Mouse (Mus musculus): ENCODE data around the gene Vmn1r12. TPM values are rescaled to one million over a fixed set of nuclear protein-coding genes. Genes with fewer than 3 reads are reported as not detected.

Gene Vmn1r12
- not detected in 2 replicates for total RNA-seq (2012; rRNA removed)
- not detected in 2 replicates for total RNA-seq (2014; rRNA removed)
- not detected in 2 replicates for polyA plus RNA-seq (2012; ENCODE audit: insufficient read length, low read depth)

- Histone ChIP-seq H3K4me3 (replicated peaks in 1 of 3; ENCODE audit: low read depth in 2 of 3, low read length in 2 of 3, poor library complexity in 1 of 3) (no peak within 1 kb of the TSS), H3K4me1 (ENCODE audit: control insufficient read depth in 1 of 2, insufficient read depth in 2 of 2) (no peaks in the 10 kb centered on the region), H3K4me2 (ENCODE audit: insufficient read depth, low read depth, poor library complexity, severe bottlenecking) (no peak within 1 kb of the TSS), H3K27ac (ENCODE audit: insufficient read depth, low read depth) (no peak within 1 kb of the TSS), H3K9ac (ENCODE audit: insufficient read depth, low read depth) (no peak within 1 kb of the TSS), H3K27me3 (replicated peaks) (no peaks in the 10 kb centered on the region), H3K36me3 (replicated peaks in 1 of 2; ENCODE audit: control insufficient read depth in 1 of 2, insufficient read depth in 1 of 2, low read length in 1 of 2) (no peaks in the 10 kb centered on the region), H3K79me2 (replicated peaks; ENCODE audit: control insufficient read depth, extremely low read depth, insufficient read depth, poor library complexity, severe bottlenecking) (no peaks in the 10 kb centered on the region), H3K9me3 (replicated peaks; ENCODE audit: low read length) (no peaks in the 10 kb centered on the region)
- in situ Hi-C loops (cut with MboI; ENCODE audit: low pct_ligation_motif_present, low pct_unique_long_range_greater_than_20kb, low sequenced_read_pairs) (no loop called here), dilution Hi-C loops (cut with MboI; ENCODE audit: extremely low pct_ligation_motif_present, extremely low pct_unique_long_range_greater_than_20kb, low sequenced_read_pairs) (no loop called here)
- TF ChIP-seq MEF2A (IDR thresholded peaks at IDR 0.05; ENCODE audit: borderline replicate concordance, low read depth, low read length) (no peak), SMC3 (IDR thresholded peaks at IDR 0.05; ENCODE audit: low read depth, low read length) (no peak), CHD2 (IDR thresholded peaks at IDR 0.05; ENCODE audit: low read length) (no peak), POLR2A (IDR thresholded peaks at IDR 0.05; ENCODE audit: low read depth, low read length) (no peak), ELF1 (IDR thresholded peaks at IDR 0.05; ENCODE audit: low read depth, low read length) (no peak), HCFC1 (IDR thresholded peaks at IDR 0.05; ENCODE audit: low read depth, low read length) (no peak), MAZ (IDR thresholded peaks at IDR 0.05; ENCODE audit: low read depth, low read length) (no peak), JUND (conservative IDR thresholded peaks at IDR 0.05; ENCODE audit: low read depth, low read length) (no peak), TBP (conservative IDR thresholded peaks at IDR 0.05; ENCODE audit: low read depth, low read length) (no peak), TCF12 (IDR thresholded peaks at IDR 0.05; ENCODE audit: low read depth, low read length) (no peak), IRF4 (IDR thresholded peaks at IDR 0.05; ENCODE audit: low read depth, low read length) (no peak), SIN3A (IDR thresholded peaks at IDR 0.05; ENCODE audit: low read length) (no peak)
- DNase-seq (ENCODE audit: extremely low read depth), result no peak
These were observed at the start of gene Vmn1r12 for GRCm38 (mm10) chr6:57156619-57157018. Vmn1r12 (plus strand) TSS chr6:57156919.

GRCm38 (mm10) chr6:57109154-57109553 lies 47.6 kb upstream of the Vmn1r12 start, which contains the start of gene Vmn1r10:
Vmn1r10 (plus strand) TSS chr6:57109454.
- Histone ChIP-seq H3K9ac (ENCODE audit: insufficient read depth, low read depth) (no peak within 1 kb of the TSS), H3K4me1 (ENCODE audit: control insufficient read depth in 1 of 2, insufficient read depth in 2 of 2) (no peaks in the 10 kb centered on the region), H3K79me2 (replicated peaks; ENCODE audit: control insufficient read depth, extremely low read depth, insufficient read depth, poor library complexity, severe bottlenecking) (no peaks in the 10 kb centered on the region), H3K9me3 (replicated peaks; ENCODE audit: low read length) (no peaks in the 10 kb centered on the region), H3K4me3 (replicated peaks in 1 of 3; ENCODE audit: low read depth in 2 of 3, low read length in 2 of 3, poor library complexity in 1 of 3) (no peak within 1 kb of the TSS), H3K36me3 (replicated peaks in 1 of 2; ENCODE audit: control insufficient read depth in 1 of 2, insufficient read depth in 1 of 2, low read length in 1 of 2) (no peaks in the 10 kb centered on the region), H3K4me2 (ENCODE audit: insufficient read depth, low read depth, poor library complexity, severe bottlenecking) (no peak within 1 kb of the TSS), H3K27ac (ENCODE audit: insufficient read depth, low read depth) (no peak within 1 kb of the TSS), H3K27me3 (replicated peaks) (no peaks in the 10 kb centered on the region)
- TF ChIP-seq EP300 (IDR thresholded peaks at IDR 0.05; ENCODE audit: low read length), result no peak
- no peak for TF ChIP-seq ETS1 (conservative IDR thresholded peaks at IDR 0.05; ENCODE audit: low read depth, low read length)
- no peak for TF ChIP-seq MYC (IDR thresholded peaks at IDR 0.05; ENCODE audit: low read depth, low read length)
- TF ChIP-seq JUN (IDR thresholded peaks at IDR 0.05; ENCODE audit: insufficient read depth, low read depth, low read length), result no peak
- no peak for TF ChIP-seq NELFE (IDR thresholded peaks at IDR 0.05; ENCODE audit: low read depth, low read length)
- TF ChIP-seq UBTF (IDR thresholded peaks at IDR 0.05; ENCODE audit: low read depth, low read length), result no peak
- TF ChIP-seq MAX (IDR thresholded peaks at IDR 0.05; ENCODE audit: low read length), result no peak
- TF ChIP-seq PAX5 (IDR thresholded peaks at IDR 0.05; ENCODE audit: low read length), result no peak
- dilution Hi-C loops (cut with MboI; ENCODE audit: extremely low pct_ligation_motif_present, extremely low pct_unique_long_range_greater_than_20kb, low sequenced_read_pairs), result no loop called here
- DNase-seq (ENCODE audit: extremely low read depth), result no peak
- in situ Hi-C loops (cut with MboI; ENCODE audit: low pct_ligation_motif_present, low pct_unique_long_range_greater_than_20kb, low sequenced_read_pairs), result loop anchor here (25.0 kb wide), 1 partner anchor 272 kb away; the partner anchor contains the start of gene Fkbp9

Data from CH12.LX (cell line).